Mouse (Mus musculus) kidney, adult 2 months (tissue): Measurements from ENCODE around the gene Hdac4.

ENCODE experiments used
- CTCF ChIP-seq: fragments of 200-500 bp; conservative IDR thresholded peaks from 2 replicates; pipeline ENCODE4 v1.5.1; 2011; ENCODE audit warnings: low read depth, mild to moderate bottlenecking, control low read depth, low read length, moderate library complexity, mixed read lengths; ENCODE audit not compliant: insufficient read depth, insufficient read length
- POLR2A ChIP-seq: fragments of 200-500 bp; IDR thresholded peaks from one replicate; pipeline ENCODE4 v1.6.1; 2011; ENCODE audit warnings: low read depth, low read length, control low read depth

DNA sequence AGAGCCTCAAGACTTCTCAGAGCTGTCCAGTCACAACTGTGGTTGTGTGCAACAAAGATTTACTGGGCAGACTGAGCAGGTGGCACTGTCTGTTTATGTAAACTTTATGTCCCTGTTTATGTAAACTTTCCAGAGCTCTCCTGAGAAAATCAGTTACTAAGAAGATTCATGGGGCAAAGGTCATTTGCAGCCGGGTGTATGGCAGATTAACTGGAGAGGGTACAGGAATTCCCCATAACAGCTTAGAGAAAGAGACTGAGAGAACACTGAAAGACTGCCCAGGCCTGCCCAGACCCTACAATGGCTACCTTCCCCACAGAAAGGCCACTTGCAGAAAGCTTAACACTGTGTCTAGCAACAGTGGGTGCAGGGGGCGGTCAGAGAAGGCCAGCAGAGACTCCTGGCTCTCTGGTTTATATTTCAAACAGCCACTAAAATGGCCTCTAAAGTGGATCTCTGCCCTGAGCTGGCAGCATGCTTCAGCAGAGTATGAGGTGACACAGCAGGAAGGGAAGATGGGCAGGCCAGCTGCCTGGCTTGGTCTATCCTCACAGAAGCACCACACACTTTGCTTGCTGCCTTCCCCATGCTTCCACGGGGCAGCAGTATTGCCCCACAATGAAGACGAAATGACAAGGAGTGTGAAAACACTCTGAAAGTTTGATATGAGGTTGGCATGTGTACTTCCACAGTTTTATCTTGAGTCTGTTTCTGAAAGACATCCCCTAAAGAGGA, 179.4 kb downstream of the Hdac4 start:
- TF ChIP-seq CTCF: peak; percentile 29
- no peak for TF ChIP-seq POLR2A
